Mouse (Mus musculus): ENCODE measurements at regions not wholly inside any gene's neighbourhood (a gene's known extent, or its start where the extent isn't known, plus 50 kb on each side); places are given as distances from the start of the nearest gene placed in this dataset.

DNA sequence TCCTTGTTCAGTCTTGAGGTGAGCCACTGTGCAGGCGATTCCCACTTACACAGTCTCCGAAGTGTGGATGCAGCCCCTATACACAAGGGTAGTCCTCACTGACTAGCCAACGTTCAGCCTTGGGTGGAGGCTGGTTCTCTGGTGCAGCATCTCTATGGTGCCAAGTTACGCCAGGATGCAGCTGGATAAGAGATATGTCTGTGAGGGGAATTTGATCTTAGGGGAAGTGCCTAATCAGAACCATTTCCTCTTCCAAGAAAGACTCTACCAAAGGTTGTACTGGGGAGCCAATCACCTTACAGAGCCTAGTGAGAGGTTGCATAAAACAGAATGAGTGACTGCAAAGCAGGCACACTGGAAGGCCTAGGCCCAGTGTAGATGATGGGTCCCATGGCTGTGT is 71.0 kb upstream of the Kcnk2 start:
- DNase-seq (ENCODE audit: low spot score): no peak

DNA sequence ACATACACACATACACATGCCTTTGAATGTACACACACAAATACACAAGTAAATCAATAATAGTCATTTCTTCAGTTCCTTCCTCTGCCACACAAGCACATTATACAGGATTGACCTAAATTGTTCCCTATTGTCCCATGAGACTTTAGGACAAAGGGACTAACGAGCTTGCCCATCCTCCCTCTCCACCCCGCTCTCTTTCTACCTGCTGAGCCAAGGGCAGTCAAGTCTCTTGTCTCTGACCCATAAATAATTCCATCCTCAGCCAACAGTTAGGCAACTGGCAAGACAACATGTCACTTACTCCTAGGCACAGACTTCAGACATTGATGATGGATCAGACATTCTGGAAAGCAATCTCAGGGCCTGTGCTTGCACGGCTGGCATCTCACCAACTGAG is 56.3 kb upstream of the Kcnk2 start:
- no peak for DNase-seq (ENCODE audit: low spot score)
